8 mouse cellular contexts compared by ENCODE assay signal in the genomic region with DNA sequence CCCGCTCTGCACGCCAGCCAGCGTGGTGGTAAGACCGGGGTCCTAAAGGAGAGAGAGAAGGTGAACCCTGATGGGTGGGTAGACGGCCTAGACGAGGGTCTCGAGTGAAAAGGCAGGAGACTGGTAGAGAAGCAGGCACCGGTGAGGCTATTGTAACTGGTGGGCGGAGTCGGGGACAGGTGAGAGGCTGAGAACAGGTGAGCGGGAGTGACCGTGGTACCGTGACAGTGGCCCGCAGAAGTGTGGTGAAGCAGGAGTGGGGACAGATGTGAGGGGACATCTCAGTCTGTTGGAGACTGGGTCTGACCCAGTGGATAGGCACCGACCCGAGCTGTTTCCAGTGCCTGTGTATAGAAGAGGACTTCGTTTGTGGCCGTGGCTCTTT. TPM values are rescaled to one million over a fixed set of nuclear protein-coding genes. Genes with fewer than 3 reads are reported as not detected.
DNase-seq lines count a peak whose midpoint lies in the region; ATAC-seq and TF ChIP-seq lines count a peak whose summit lies in the region.

No protein-coding gene starts in this region.

- peak overlapping the region; percentile 63 for H3K9ac ChIP-seq in heart, embryonic 12.5 days
- H3K9ac ChIP-seq in MEL (ENCODE audit: control insufficient read depth, low read depth, low read length, poor library complexity, severe bottlenecking) = peak overlapping the region; percentile 61
- H3K9ac ChIP-seq in hindbrain, embryonic 13.5 days = peak overlapping the region; percentile 80

- H3K4me2 ChIP-seq in heart, embryonic 12.5 days = peak overlapping the region; percentile 83
- peak overlapping the region; percentile 76 for H3K4me2 ChIP-seq in hindbrain, embryonic 13.5 days

- H3K27me3 ChIP-seq in heart, embryonic 12.5 days (replicated peaks) = no peaks in the 10 kb centered on the region
- no peaks in the 10 kb centered on the region for H3K27me3 ChIP-seq in MEL (ENCODE audit: control insufficient read depth in 1 of 2, insufficient read depth in 2 of 2, low read length in 2 of 2)
- H3K27me3 ChIP-seq in hindbrain, embryonic 13.5 days = no peaks in the 10 kb centered on the region
- no peaks in the 10 kb centered on the region for H3K27me3 ChIP-seq in midbrain, embryonic 10.5 days (ENCODE audit: low read depth, poor library complexity, severe bottlenecking)

- no peaks in the 10 kb centered on the region; the same call in 1 of the 2 replicates for H3K79me2 ChIP-seq in MEL (ENCODE audit: control insufficient read depth, insufficient read depth, low read length, poor library complexity)

- TF ChIP-seq CTCF in MEL (IDR thresholded peaks at IDR 0.05 in 2 of 3, conservative IDR thresholded peaks at IDR 0.05 in 1 of 3; ENCODE audit: control insufficient read depth in 1 of 3, insufficient read depth in 1 of 3, low read depth in 2 of 3, low read length in 3 of 3, poor library complexity in 1 of 3, severe bottlenecking in 1 of 3) = no peak

- H3K9me3 ChIP-seq in heart, embryonic 12.5 days (replicated peaks) = no peaks in the 10 kb centered on the region
- no peaks in the 10 kb centered on the region for H3K9me3 ChIP-seq in MEL (replicated peaks; ENCODE audit: insufficient read depth, low read length)
- no peaks in the 10 kb centered on the region for H3K9me3 ChIP-seq in hindbrain, embryonic 13.5 days
- H3K9me3 ChIP-seq in midbrain, embryonic 10.5 days (replicated peaks) = no peaks in the 10 kb centered on the region

- intact Hi-C loops in left cerebral cortex, postnatal 14 days (cut with DNase I) = no loop called here
- intact Hi-C loops in gastrocnemius, postnatal 36 days (cut with DNase I) = no loop called here

- no peak overlapping the region for H3K27ac ChIP-seq in heart, embryonic 12.5 days (ENCODE audit: poor library complexity, severe bottlenecking)
- no peak overlapping the region for H3K27ac ChIP-seq in MEL (ENCODE audit: control insufficient read depth, low read depth, low read length)
- peak overlapping the region; percentile 81 for H3K27ac ChIP-seq in hindbrain, embryonic 13.5 days
- H3K27ac ChIP-seq in midbrain, embryonic 10.5 days (replicated peaks) = peak overlapping the region; percentile 90

- ATAC-seq in heart, embryonic 12.5 days (ENCODE audit: insufficient number of reproducible peaks, low FRiP score) = 0 out of 2 replicates have a peak, but pooled peaks have one; percentile 0
- no peak; the same call in 1 of the 2 replicates for ATAC-seq in hindbrain, embryonic 13.5 days (ENCODE audit: low FRiP score)

- no peak for TF ChIP-seq EP300 in MEL (IDR thresholded peaks at IDR 0.05; ENCODE audit: low read depth in 1 of 2, low read length in 2 of 2)

- DNase-seq in heart, postnatal 4 days = no peak
- no peak for DNase-seq in MEL (ENCODE audit: low read depth, low spot score)
- no peak for DNase-seq in midbrain, embryonic 10.5 days (ENCODE audit: low spot score)
- no peak for DNase-seq in frontal cortex, postnatal 36 days (ENCODE audit: low spot score in 2 of 2)
- no peak for DNase-seq in left cerebral cortex, postnatal 14 days (ENCODE audit: low spot score in 2 of 2)
- DNase-seq in gastrocnemius, postnatal 36 days = no peak

- no peaks in the 10 kb centered on the region for H3K36me3 ChIP-seq in heart, embryonic 12.5 days
- peaks cover 0 to 20% of the 10 kb centered on the region in 2 experiments; a peak in 2 of 4 replicates for H3K36me3 ChIP-seq in MEL (ENCODE audit: control insufficient read depth in 1 of 2, insufficient read depth in 2 of 2, low read length in 2 of 2)
- H3K36me3 ChIP-seq in hindbrain, embryonic 13.5 days = no peaks in the 10 kb centered on the region
- no peaks in the 10 kb centered on the region for H3K36me3 ChIP-seq in midbrain, embryonic 10.5 days

- no peak for TF ChIP-seq POLR2A in MEL (IDR thresholded peaks at IDR 0.05; ENCODE audit: control insufficient read depth in 1 of 2, insufficient read depth in 1 of 2, low read depth in 1 of 2, low read length in 2 of 2, poor library complexity in 1 of 2)

- peaks cover 44% of the 10 kb centered on the region for H3K4me1 ChIP-seq in heart, embryonic 12.5 days (replicated peaks)
- H3K4me1 ChIP-seq in MEL (ENCODE audit: control insufficient read depth in 1 of 2, insufficient read depth in 2 of 2, low read length in 2 of 2) = peaks cover 6 to 38% of the 10 kb centered on the region in 2 experiments
- peaks cover 44% of the 10 kb centered on the region for H3K4me1 ChIP-seq in hindbrain, embryonic 13.5 days (replicated peaks)
- H3K4me1 ChIP-seq in midbrain, embryonic 10.5 days = peaks cover 32% of the 10 kb centered on the region

- peak overlapping the region; percentile 56 for H3K4me3 ChIP-seq in heart, embryonic 12.5 days
- H3K4me3 ChIP-seq in MEL (ENCODE audit: control insufficient read depth in 1 of 2, insufficient read depth in 1 of 2, low read depth in 2 of 2, low read length in 2 of 2) = peak overlapping the region; percentile 66 to 93
- H3K4me3 ChIP-seq in hindbrain, embryonic 13.5 days = peak overlapping the region; percentile 62
- peak overlapping the region; percentile 61 for H3K4me3 ChIP-seq in midbrain, embryonic 10.5 days

- WGBS in heart, embryonic 12.5 days = 11% methylated on average over 18 of the region's 18 CpGs
- WGBS in hindbrain, embryonic 13.5 days = 8% methylated on average over 18 of the region's 18 CpGs
- WGBS in midbrain, embryonic 10.5 days = 7% methylated on average over 18 of the region's 18 CpGs

- no peak for TF ChIP-seq RAD21 in MEL (IDR thresholded peaks at IDR 0.05; ENCODE audit: low read depth, low read length)

TF ChIP-seq in MEL, 35 proteins besides CTCF, POLR2A, EP300 and RAD21:
- TF ChIP-seq ETS1 (IDR thresholded peaks at IDR 0.05; ENCODE audit: low read depth, low read length) (no peak), ZMIZ1 (IDR thresholded peaks at IDR 0.05; ENCODE audit: low read depth, low read length) (0 out of 2 replicates have a peak, but pooled peaks have one; percentile 18)

RNA-seq across cellular contexts. Expression of gene Pfkfb4, which starts 0.5 kb away (rescaled TPM):
- 3.0 and 4.3 TPM in 2 replicates for polyA plus RNA-seq in heart, embryonic 12.5 days (2016; fragmentation: Nextera tagmentation; extraction: Ambion mirVana)
- total RNA-seq in heart, postnatal 4 days (2021) = 1 to 10 TPM; 3.4 TPM
- total RNA-seq in MEL (2012; rRNA removed) = 3.2 and 5.1 TPM in 2 replicates
- polyA plus RNA-seq in MEL (2012; ENCODE audit: insufficient read depth in 1 of 2, insufficient read length in 2 of 2, low read depth in 1 of 2, low replicate concordance in 2 of 2, missing spikeins in 1 of 2) = 1 to 10 TPM in 1 of 2 experiments, not detected in 1; 6.4 TPM
- 26.3 and 34.2 TPM in 2 replicates for polyA plus RNA-seq in hindbrain, embryonic 13.5 days (2015; fragmentation: Nextera tagmentation; extraction: Ambion mirVana)
- polyA plus RNA-seq in midbrain, embryonic 10.5 days (2016; fragmentation: Nextera tagmentation; extraction: Ambion mirVana) = 11.9 and 13.9 TPM in 2 replicates
- 10 to 100 TPM; 15.9 to 16.7 TPM for total RNA-seq in left cerebral cortex, postnatal 14 days (2021)
- 10 to 100 TPM; 37.3 to 46.3 TPM for total RNA-seq in gastrocnemius, postnatal 36 days (2021)

RNA-seq across cellular contexts. Expression of gene Ucn2, which starts 6.3 kb away (rescaled TPM):
- not detected in 2 replicates for polyA plus RNA-seq in heart, embryonic 12.5 days (2016; fragmentation: Nextera tagmentation; extraction: Ambion mirVana)
- not detected for total RNA-seq in heart, postnatal 4 days (2021)
- total RNA-seq in MEL (2012; rRNA removed) = 0.12 TPM in 1 of 2 replicates, not detected in the other
- polyA plus RNA-seq in MEL (2012; ENCODE audit: insufficient read depth in 1 of 2, insufficient read length in 2 of 2, low read depth in 1 of 2, low replicate concordance in 2 of 2, missing spikeins in 1 of 2) = under 1 TPM in 1 of 2 experiments, not detected in 1; 0.19 TPM
- not detected in 2 replicates for polyA plus RNA-seq in hindbrain, embryonic 13.5 days (2015; fragmentation: Nextera tagmentation; extraction: Ambion mirVana)
- not detected in 2 replicates for polyA plus RNA-seq in midbrain, embryonic 10.5 days (2016; fragmentation: Nextera tagmentation; extraction: Ambion mirVana)
- total RNA-seq in left cerebral cortex, postnatal 14 days (2021) = not detected
- under 1 TPM; 0.23 to 0.67 TPM for total RNA-seq in gastrocnemius, postnatal 36 days (2021)

RNA-seq across cellular contexts. Expression of gene Col7a1, which starts 38.7 kb away (rescaled TPM):
- polyA plus RNA-seq in heart, embryonic 12.5 days (2016; fragmentation: Nextera tagmentation; extraction: Ambion mirVana) = 1.1 and 1.3 TPM in 2 replicates
- total RNA-seq in heart, postnatal 4 days (2021) = 1 to 10 TPM in 1 of 2 experiments, under 1 TPM in 1; 0.81 to 1.3 TPM
- 0.78 and 1.2 TPM in 2 replicates for total RNA-seq in MEL (2012; rRNA removed)
- 1 to 10 TPM in 1 of 2 experiments, not detected in 1; 2.6 TPM for polyA plus RNA-seq in MEL (2012; ENCODE audit: insufficient read depth in 1 of 2, insufficient read length in 2 of 2, low read depth in 1 of 2, low replicate concordance in 2 of 2, missing spikeins in 1 of 2)
- polyA plus RNA-seq in hindbrain, embryonic 13.5 days (2015; fragmentation: Nextera tagmentation; extraction: Ambion mirVana) = 1.1 and 1.7 TPM in 2 replicates
- polyA plus RNA-seq in midbrain, embryonic 10.5 days (2016; fragmentation: Nextera tagmentation; extraction: Ambion mirVana) = 2.3 and 2.4 TPM in 2 replicates
- total RNA-seq in left cerebral cortex, postnatal 14 days (2021) = 1 to 10 TPM; 3.6 to 4.2 TPM
- 1 to 10 TPM; 2.4 TPM for total RNA-seq in gastrocnemius, postnatal 36 days (2021)

RNA-seq across cellular contexts. Expression of gene Shisa5, which starts 46.3 kb away (rescaled TPM):
- polyA plus RNA-seq in heart, embryonic 12.5 days (2016; fragmentation: Nextera tagmentation; extraction: Ambion mirVana) = 67.5 and 70.3 TPM in 2 replicates
- 10 to 100 TPM; 48.2 to 50.4 TPM for total RNA-seq in heart, postnatal 4 days (2021)
- 38.3 and 41.0 TPM in 2 replicates for total RNA-seq in MEL (2012; rRNA removed)
- 10 to 100 TPM in 1 of 2 experiments, not detected in 1; 71.7 TPM for polyA plus RNA-seq in MEL (2012; ENCODE audit: insufficient read depth in 1 of 2, insufficient read length in 2 of 2, low read depth in 1 of 2, low replicate concordance in 2 of 2, missing spikeins in 1 of 2)
- polyA plus RNA-seq in hindbrain, embryonic 13.5 days (2015; fragmentation: Nextera tagmentation; extraction: Ambion mirVana) = 64.6 and 66.2 TPM in 2 replicates
- polyA plus RNA-seq in midbrain, embryonic 10.5 days (2016; fragmentation: Nextera tagmentation; extraction: Ambion mirVana) = 32.9 and 37.2 TPM in 2 replicates
- total RNA-seq in left cerebral cortex, postnatal 14 days (2021) = 10 to 100 TPM; 68.2 to 72.6 TPM
- total RNA-seq in gastrocnemius, postnatal 36 days (2021) = 10 to 100 TPM; 11.9 to 13.4 TPM

RNA-seq across cellular contexts. Expression of gene Uqcrc1, which starts 55.6 kb away (rescaled TPM):
- polyA plus RNA-seq in heart, embryonic 12.5 days (2016; fragmentation: Nextera tagmentation; extraction: Ambion mirVana) = 738 and 745 TPM in 2 replicates
- 1,000 to 10,000 TPM; 1,397 to 1,461 TPM for total RNA-seq in heart, postnatal 4 days (2021)
- 427 and 428 TPM in 2 replicates for total RNA-seq in MEL (2012; rRNA removed)
- polyA plus RNA-seq in MEL (2012; ENCODE audit: insufficient read depth in 1 of 2, insufficient read length in 2 of 2, low read depth in 1 of 2, low replicate concordance in 2 of 2, missing spikeins in 1 of 2) = 100 to 1,000 TPM in 1 of 2 experiments, not detected in 1; 494 TPM
- 398 and 399 TPM in 2 replicates for polyA plus RNA-seq in hindbrain, embryonic 13.5 days (2015; fragmentation: Nextera tagmentation; extraction: Ambion mirVana)
- 490 and 491 TPM in 2 replicates for polyA plus RNA-seq in midbrain, embryonic 10.5 days (2016; fragmentation: Nextera tagmentation; extraction: Ambion mirVana)
- 100 to 1,000 TPM; 383 to 411 TPM for total RNA-seq in left cerebral cortex, postnatal 14 days (2021)
- total RNA-seq in gastrocnemius, postnatal 36 days (2021) = 1,000 to 10,000 TPM; 1,038 to 1,084 TPM

Comparison
In these comparisons a context has a peak if more than half of its experiments do, and no peak if none do; other contexts are left out.
1. H3K27ac ChIP-seq: peak in hindbrain, embryonic 13.5 days (single experiment) and midbrain, embryonic 10.5 days (single experiment); none in heart, embryonic 12.5 days (single experiment) and MEL (single experiment).
2. Peak in every context shown above with its lines, with median percentiles within 50 percentile points of each other: H3K4me3 ChIP-seq and H3K9ac ChIP-seq.